ENCODE assay signal across 8 mouse cellular contexts in genomic region chr9:63378174-63378573, GRCm38 (mm10). TPM values are rescaled to one million over a fixed set of nuclear protein-coding genes. Genes with fewer than 3 reads are reported as not detected.
A peak's percentile ranks its signal among the peaks of the same experiment; 100 is the strongest.
DNase-seq lines count a peak whose midpoint lies in the region; ATAC-seq and TF ChIP-seq lines count a peak whose summit lies in the region.

No protein-coding gene starts in this region.

- H3K9me3 ChIP-seq in limb, embryonic 14.5 days (ENCODE audit: control insufficient read depth, low read length) = no peaks in the 10 kb centered on the region
- no peaks in the 10 kb centered on the region for H3K9me3 ChIP-seq in stomach, postnatal 0 days (ENCODE audit: control insufficient read depth, low read length)

- TF ChIP-seq CTCF in cerebellum, adult 2 months (IDR thresholded peaks at IDR 0.05; ENCODE audit: borderline replicate concordance, insufficient read depth, low read depth, low read length) = no peak
- no peak for TF ChIP-seq CTCF in thymus, adult 2 months (IDR thresholded peaks at IDR 0.05; ENCODE audit: borderline replicate concordance, control insufficient read depth, extremely low read depth, insufficient read depth, low read length, poor library complexity)
- no peak for TF ChIP-seq CTCF in stomach, postnatal 0 days (IDR thresholded peaks at IDR 0.05; ENCODE audit: low read depth)

- peak overlapping the region; percentile 91 for H3K4me3 ChIP-seq in cerebellum, adult 2 months (replicated peaks; ENCODE audit: insufficient read depth, low read depth, low read length)
- peak overlapping the region; percentile 66 for H3K4me3 ChIP-seq in thymus, adult 2 months (ENCODE audit: control insufficient read depth, insufficient read depth, low read length)
- H3K4me3 ChIP-seq in limb, embryonic 14.5 days (replicated peaks; ENCODE audit: low read length) = peak overlapping the region; percentile 71
- H3K4me3 ChIP-seq in stomach, postnatal 0 days (ENCODE audit: low read depth, low read length) = peak overlapping the region; percentile 82

- TF ChIP-seq POLR2A in cerebellum, adult 2 months (IDR thresholded peaks at IDR 0.05; ENCODE audit: borderline replicate concordance, insufficient read depth, low read length) = no peak
- no peak for TF ChIP-seq POLR2A in thymus, adult 2 months (IDR thresholded peaks at IDR 0.05; ENCODE audit: control insufficient read depth, extremely low read depth, insufficient read depth, low read length, poor library complexity)
- TF ChIP-seq POLR2A in limb, embryonic 14.5 days (IDR thresholded peaks at IDR 0.05; ENCODE audit: borderline replicate concordance, extremely low read depth, insufficient read depth, insufficient read length) = no peak

- peak overlapping the region; percentile 86 for H3K4me2 ChIP-seq in limb, embryonic 14.5 days (replicated peaks; ENCODE audit: low read depth, low read length, severe bottlenecking)
- H3K4me2 ChIP-seq in stomach, postnatal 0 days (replicated peaks; ENCODE audit: low read depth) = peak overlapping the region; percentile 84

- H3K27ac ChIP-seq in cerebellum, adult 2 months (ENCODE audit: insufficient read depth, low read length) = peak overlapping the region; percentile 88
- H3K27ac ChIP-seq in thymus, adult 2 months (ENCODE audit: control insufficient read depth, insufficient read depth, low read length) = no peak overlapping the region
- H3K27ac ChIP-seq in limb, embryonic 14.5 days (replicated peaks; ENCODE audit: low read depth, low read length) = no peak overlapping the region
- H3K27ac ChIP-seq in stomach, postnatal 0 days (replicated peaks) = no peak overlapping the region

- 0 out of 2 replicates have a peak, but pooled peaks cover 5% of the 10 kb centered on the region for H3K36me3 ChIP-seq in thymus, adult 2 months (ENCODE audit: control insufficient read depth, insufficient read depth, low read length)
- H3K36me3 ChIP-seq in limb, embryonic 14.5 days (ENCODE audit: control insufficient read depth, insufficient read depth, low read length) = peaks cover 9% of the 10 kb centered on the region
- no peaks in the 10 kb centered on the region for H3K36me3 ChIP-seq in stomach, postnatal 0 days (ENCODE audit: control insufficient read depth, insufficient read depth, low read length)

- no peak for ATAC-seq in limb, embryonic 14.5 days (ENCODE audit: low FRiP score, low read depth)
- ATAC-seq in stomach, postnatal 0 days (ENCODE audit: low FRiP score, low TSS enrichment) = no peak

- H3K4me1 ChIP-seq in cerebellum, adult 2 months (ENCODE audit: control insufficient read depth, insufficient read depth, low read length) = peaks cover 9% of the 10 kb centered on the region
- H3K4me1 ChIP-seq in thymus, adult 2 months (replicated peaks; ENCODE audit: control insufficient read depth, insufficient read depth, low read length) = peaks cover 9% of the 10 kb centered on the region
- peaks cover 22% of the 10 kb centered on the region for H3K4me1 ChIP-seq in limb, embryonic 14.5 days (ENCODE audit: control insufficient read depth, insufficient read depth, low read length)
- peaks cover 3% of the 10 kb centered on the region for H3K4me1 ChIP-seq in stomach, postnatal 0 days (replicated peaks; ENCODE audit: control insufficient read depth, insufficient read depth)

- no peak for TF ChIP-seq EP300 in stomach, postnatal 0 days (optimal IDR thresholded peaks at IDR 0.05)

- no peaks in the 10 kb centered on the region for H3K27me3 ChIP-seq in cerebellum, adult 2 months (ENCODE audit: control insufficient read depth, insufficient read depth, low read length)
- H3K27me3 ChIP-seq in thymus, adult 2 months (ENCODE audit: control insufficient read depth, insufficient read depth, low read length) = no peaks in the 10 kb centered on the region
- H3K27me3 ChIP-seq in limb, embryonic 14.5 days (ENCODE audit: control insufficient read depth, insufficient read depth, low read length) = no peaks in the 10 kb centered on the region
- no peaks in the 10 kb centered on the region for H3K27me3 ChIP-seq in stomach, postnatal 0 days (ENCODE audit: control insufficient read depth, insufficient read depth, low read length)

- DNase-seq in cerebellum, adult 2 months = peak in 1 of 2 experiments; percentile 29
- no peak for DNase-seq in cerebellum, postnatal 25 days
- DNase-seq in thymus, adult 2 months = no peak
- DNase-seq in thymus, postnatal 25 days = no peak
- no peak for DNase-seq in limb, embryonic 14.5 days (ENCODE audit: low spot score)
- no peak for DNase-seq in stomach, postnatal 0 days (ENCODE audit: low spot score)
- no peak for DNase-seq in adrenal gland, postnatal 10 days
- DNase-seq in adrenal gland, adult 2 months = no peak

- WGBS in cerebellum, adult 2 months = 6% methylated on average over 8 of the region's 8 CpGs
- 26% methylated on average over 8 of the region's 8 CpGs for WGBS in thymus, adult 2 months
- 16% methylated on average over 8 of the region's 8 CpGs for WGBS in limb, embryonic 14.5 days
- WGBS in stomach, postnatal 0 days = 16% methylated on average over 8 of the region's 8 CpGs

- H3K9ac ChIP-seq in limb, embryonic 14.5 days (ENCODE audit: low read depth, low read length, severe bottlenecking) = peak overlapping the region; percentile 88
- peak overlapping the region; percentile 90 for H3K9ac ChIP-seq in stomach, postnatal 0 days (ENCODE audit: low read length)

RNA-seq across cellular contexts. Expression of gene Map2k5, which starts 0.5 kb away (rescaled TPM):
- 36.2 and 38.4 TPM in 2 replicates for polyA plus RNA-seq in cerebellum, adult 2 months (2012; rRNA removed)
- 109 and 143 TPM in 2 replicates for polyA plus RNA-seq in thymus, adult 2 months (2012; rRNA removed)
- polyA plus RNA-seq in limb, embryonic 14.5 days (2012; rRNA removed) = 37.5 and 52.8 TPM in 2 replicates
- 37.1 and 41.7 TPM in 2 replicates for polyA plus RNA-seq in limb, embryonic 14.5 days (2014; fragmentation: Nextera tagmentation; extraction: Ambion mirVana)
- 14.9 and 15.1 TPM in 2 replicates for polyA plus RNA-seq in stomach, postnatal 0 days (2015; fragmentation: Nextera tagmentation; extraction: Ambion mirVana)
- total RNA-seq in adrenal gland, postnatal 10 days (2021) = 10 to 100 TPM; 27.0 to 35.4 TPM
- total RNA-seq in adrenal gland, adult 2 months (2021) = 10 to 100 TPM; 23.9 to 31.1 TPM
- polyA plus RNA-seq in adrenal gland, adult 2 months (2012; rRNA removed) = 86.9 and 96.0 TPM in 2 replicates

RNA-seq across cellular contexts. Expression of gene 2300009A05Rik, which starts 20.9 kb away (rescaled TPM):
- 49.0 and 57.7 TPM in 2 replicates for polyA plus RNA-seq in cerebellum, adult 2 months (2012; rRNA removed)
- 76.8 and 89.1 TPM in 2 replicates for polyA plus RNA-seq in thymus, adult 2 months (2012; rRNA removed)
- polyA plus RNA-seq in limb, embryonic 14.5 days (2012; rRNA removed) = 23.0 and 40.7 TPM in 2 replicates
- 38.1 and 41.0 TPM in 2 replicates for polyA plus RNA-seq in limb, embryonic 14.5 days (2014; fragmentation: Nextera tagmentation; extraction: Ambion mirVana)
- polyA plus RNA-seq in stomach, postnatal 0 days (2015; fragmentation: Nextera tagmentation; extraction: Ambion mirVana) = 55.2 and 60.1 TPM in 2 replicates
- total RNA-seq in adrenal gland, postnatal 10 days (2021) = 10 to 100 TPM; 49.1 to 55.6 TPM
- 10 to 100 TPM; 43.3 to 50.5 TPM for total RNA-seq in adrenal gland, adult 2 months (2021)
- polyA plus RNA-seq in adrenal gland, adult 2 months (2012; rRNA removed) = 228 and 230 TPM in 2 replicates
